Mouse (Mus musculus) lung, embryonic 16.5 days (tissue): ENCODE results near the gene Ppp2r3d. TPM values are rescaled to one million over a fixed set of nuclear protein-coding genes. Genes with fewer than 3 reads are reported as not detected.
A peak's percentile ranks its signal among the peaks of the same experiment; 100 is the strongest.

Experiments
- ATAC-seq: fragments of 200-750 bp; cut with Nextera tagmentation; 2 replicates; pipeline ENCODE4 v1.8.0; 2017; ENCODE audit warnings: low read depth, mild to moderate bottlenecking, moderate library complexity
- H3K27ac ChIP-seq: fragments of 300-500 bp; sonication (generic); 2 replicates; pipeline ENCODE4 v1.5.1; 2014; ENCODE audit warnings: mild to moderate bottlenecking, control low read depth, low read length
- H3K27me3 ChIP-seq: fragments of 300-500 bp; sonication (generic); 2 replicates; pipeline ENCODE4 v1.6.1; 2014; ENCODE audit warnings: low read depth, low read length, mixed read lengths; ENCODE audit not compliant: control insufficient read depth, insufficient read depth
- H3K36me3 ChIP-seq: fragments of 300-500 bp; sonication (generic); 2 replicates; pipeline ENCODE4 v1.6.1; 2014; ENCODE audit warnings: low read length; ENCODE audit not compliant: control insufficient read depth, insufficient read depth
- H3K4me1 ChIP-seq: fragments of 300-500 bp; sonication (generic); replicated peaks from 2 replicates; pipeline ENCODE4 v1.6.1; 2014; ENCODE audit warnings: low read length, mixed read lengths; ENCODE audit not compliant: control insufficient read depth, insufficient read depth
- H3K4me2 ChIP-seq: fragments of 300-500 bp; sonication (generic); 2 replicates; pipeline ENCODE4 v1.6.1; 2014; ENCODE audit warnings: low read depth, low read length, control low read depth
- H3K4me3 ChIP-seq: fragments of 300-500 bp; sonication (generic); 2 replicates; pipeline ENCODE4 v1.5.1; 2014; ENCODE audit warnings: mild to moderate bottlenecking, low read length, control low read depth
- H3K9ac ChIP-seq: fragments of 300-500 bp; sonication (generic); 2 replicates; pipeline ENCODE4 v1.6.1; 2014; ENCODE audit warnings: low read length, control low read depth
- H3K9me3 ChIP-seq: fragments of 300-500 bp; sonication (generic); 2 replicates; pipeline ENCODE4 v1.6.1; 2016; ENCODE audit warnings: low read length; ENCODE audit not compliant: control insufficient read depth
- WGBS: fragments of 180-500 bp; shearing (Covaris S2); extraction: QIAGEN DNeasy Blood & Tissue Kit; methylation state at CpG from one replicate; pipeline ENCODE4 v1.1.7; 2014; 5-methylcytosine and 5-hydroxymethylcytosine counted together
- polyA plus RNA-seq: library from polyadenylated mRNA; unstranded; fragments of >200 nt; fragmentation: Nextera tagmentation; extraction: Ambion mirVana; gene quantifications from 2 replicates; pipeline ENCODE4 v1.2.1, GENCODE M21; 2015

Gene Ppp2r3d
- polyA plus RNA-seq, 1 experiment from 2014 or later, result 113 TPM

- no peak overlapping the region for H3K4me2 ChIP-seq
These were observed 36.6 kb downstream of the Ppp2r3d start for GRCm38 (mm10) chr9:124439848-124440723.

GRCm38 (mm10) chr9:124439403-124439847 is 37.3 kb downstream of the Ppp2r3d start:
- H3K27ac ChIP-seq, result no peak overlapping the region
- no peaks in the 10 kb centered on the region for H3K27me3 ChIP-seq
- no peak overlapping the region for H3K9ac ChIP-seq
- WGBS, result 92% methylated on average over 13 of the region's 13 CpGs
- H3K4me2 ChIP-seq, result no peak overlapping the region
- H3K9me3 ChIP-seq, result peaks cover 34% of the 10 kb centered on the region
- no peaks in the 10 kb centered on the region for H3K4me1 ChIP-seq
- H3K36me3 ChIP-seq, result peaks cover 36% of the 10 kb centered on the region
- ATAC-seq, result peak; percentile 48
- H3K4me3 ChIP-seq, result no peak overlapping the region

More at GRCm38 (mm10) chr9:124439848-124440723, 36.6 kb downstream of the Ppp2r3d start:
- H3K27me3 ChIP-seq, result no peaks in the 10 kb centered on the region
- WGBS, result 89% methylated on average over 29 of the region's 29 CpGs
- H3K4me1 ChIP-seq, result no peaks in the 10 kb centered on the region
- ATAC-seq, result peak; percentile 70
- H3K36me3 ChIP-seq, result peaks cover 36% of the 10 kb centered on the region
- H3K9me3 ChIP-seq, result peaks cover 34% of the 10 kb centered on the region
- H3K4me3 ChIP-seq, result no peak overlapping the region
- no peak overlapping the region for H3K9ac ChIP-seq
- H3K27ac ChIP-seq, result no peak overlapping the region

- H3K36me3 ChIP-seq, result peaks cover 36% of the 10 kb centered on the region
- H3K4me1 ChIP-seq, result no peaks in the 10 kb centered on the region
- H3K4me3 ChIP-seq, result no peak overlapping the region
- H3K4me2 ChIP-seq, result no peak overlapping the region
- ATAC-seq, result peak; percentile 23
- H3K9ac ChIP-seq, result no peak overlapping the region
- H3K9me3 ChIP-seq, result peaks cover 34% of the 10 kb centered on the region
- 96% methylated on average over 21 of the region's 22 CpGs for WGBS
- H3K27me3 ChIP-seq, result no peaks in the 10 kb centered on the region
- no peak overlapping the region for H3K27ac ChIP-seq
These were observed 37.9 kb downstream of the Ppp2r3d start for GRCm38 (mm10) chr9:124438686-124439346.

GRCm38 (mm10) chr9:124425411-124425885 is 51.2 kb downstream of the Ppp2r3d start:
- Histone ChIP-seq H3K4me3 (peak overlapping the region; percentile 80), H3K36me3 (no peaks in the 10 kb centered on the region), H3K27ac (peak overlapping the region; percentile 100), H3K9me3 (no peaks in the 10 kb centered on the region), H3K4me1 (no peaks in the 10 kb centered on the region), H3K27me3 (no peaks in the 10 kb centered on the region), H3K9ac (peak overlapping the region; percentile 80), H3K4me2 (peak overlapping the region; percentile 65)
- peak; percentile 21 for ATAC-seq
- under 1% methylated on average over 42 of the region's 47 CpGs for WGBS

- peak; percentile 68 for ATAC-seq
- Histone ChIP-seq H3K4me1 (no peaks in the 10 kb centered on the region), H3K27me3 (no peaks in the 10 kb centered on the region), H3K36me3 (no peaks in the 10 kb centered on the region), H3K9ac (peak overlapping the region; percentile 85), H3K9me3 (no peaks in the 10 kb centered on the region), H3K4me2 (peak overlapping the region; percentile 65), H3K27ac (peak overlapping the region; percentile 100), H3K4me3 (peak overlapping the region; percentile 80)
- WGBS, result 0% methylated on average over 48 of the region's 48 CpGs
These were observed 51.9 kb downstream of the Ppp2r3d start for GRCm38 (mm10) chr9:124424542-124425410.

GRCm38 (mm10) chr9:124424292-124424541 is 52.5 kb downstream of the Ppp2r3d start:
- Histone ChIP-seq H3K4me1 (no peaks in the 10 kb centered on the region), H3K4me3 (peak overlapping the region; percentile 80), H3K27ac (peak overlapping the region; percentile 100), H3K27me3 (no peaks in the 10 kb centered on the region), H3K4me2 (peak overlapping the region; percentile 65), H3K9me3 (no peaks in the 10 kb centered on the region), H3K36me3 (no peaks in the 10 kb centered on the region), H3K9ac (peak overlapping the region; percentile 85)
- WGBS, result 0% methylated on average over 27 of the region's 27 CpGs
- no peak for ATAC-seq

GRCm38 (mm10) chr9:124423552-124424291 is 53.0 kb downstream of the Ppp2r3d start:
- no peaks in the 10 kb centered on the region for H3K4me1 ChIP-seq
- no peaks in the 10 kb centered on the region for H3K27me3 ChIP-seq
- H3K4me3 ChIP-seq, result peak overlapping the region; percentile 80
- H3K27ac ChIP-seq, result peak overlapping the region; percentile 100
- peak overlapping the region; percentile 85 for H3K9ac ChIP-seq
- peak; percentile 69 for ATAC-seq
- under 1% methylated on average over 74 of the region's 74 CpGs for WGBS
- no peaks in the 10 kb centered on the region for H3K9me3 ChIP-seq
- no peaks in the 10 kb centered on the region for H3K36me3 ChIP-seq
- H3K4me2 ChIP-seq, result peak overlapping the region; percentile 80

- Histone ChIP-seq H3K36me3 (no peaks in the 10 kb centered on the region), H3K4me3 (peak overlapping the region; percentile 80), H3K9ac (peak overlapping the region; percentile 85), H3K4me1 (no peaks in the 10 kb centered on the region), H3K27me3 (no peaks in the 10 kb centered on the region), H3K9me3 (no peaks in the 10 kb centered on the region), H3K27ac (peak overlapping the region; percentile 100), H3K4me2 (peak overlapping the region; percentile 80)
- ATAC-seq, result peak; percentile 66
- WGBS, result under 1% methylated on average over 59 of the region's 59 CpGs
These were observed 53.7 kb downstream of the Ppp2r3d start for GRCm38 (mm10) chr9:124422900-124423551.
